Mouse (Mus musculus) midbrain, postnatal 0 days (tissue): ENCODE measurements around the gene Tekt4. TPM values are rescaled to one million over a fixed set of nuclear protein-coding genes. Genes with fewer than 3 reads are reported as not detected.

Source experiments
- ATAC-seq: fragments of 200-750 bp; cut with Nextera tagmentation; 2 replicates; pipeline ENCODE4 v1.8.0; 2017; ENCODE audit warnings: moderate number of reproducible peaks, mild to moderate bottlenecking, moderate TSS enrichment, moderate library complexity; ENCODE audit not compliant: low FRiP score
- DNase-seq: peaks from one replicate; pipeline ENCODE4 v3.0.0-alpha.2; 2015; ENCODE audit warnings: low spot score
- H3K27ac ChIP-seq: fragments of 300-500 bp; sonication (generic); 2 replicates; pipeline ENCODE4 v1.5.1; 2014; ENCODE audit warnings: low read depth, mild to moderate bottlenecking, low read length, mixed read lengths
- H3K27me3 ChIP-seq: fragments of 300-500 bp; sonication (generic); 2 replicates; pipeline ENCODE4 v1.6.1; 2014; ENCODE audit warnings: low read length, control low read depth, mixed read lengths; ENCODE audit not compliant: insufficient read depth
- H3K36me3 ChIP-seq: fragments of 300-500 bp; sonication (generic); 2 replicates; pipeline ENCODE4 v1.6.1; 2014; ENCODE audit warnings: low read length, control low read depth, mixed read lengths; ENCODE audit not compliant: insufficient read depth
- H3K4me1 ChIP-seq: fragments of 300-500 bp; sonication (generic); 2 replicates; pipeline ENCODE4 v1.6.1; 2014; ENCODE audit warnings: mild to moderate bottlenecking, control low read depth, antibody characterized with exemption, low read length, mixed read lengths; ENCODE audit not compliant: insufficient read depth
- H3K4me2 ChIP-seq: fragments of 300-500 bp; sonication (generic); 2 replicates; pipeline ENCODE4 v1.6.1; 2014; ENCODE audit warnings: low read depth, mild to moderate bottlenecking, low read length, mixed read lengths; ENCODE audit not compliant: poor library complexity, severe bottlenecking
- H3K4me3 ChIP-seq: fragments of 300-500 bp; sonication (generic); 2 replicates; pipeline ENCODE4 v1.5.1; 2014; ENCODE audit warnings: low read depth, mild to moderate bottlenecking, low read length, moderate library complexity
- H3K9ac ChIP-seq: fragments of 300-500 bp; sonication (generic); replicated peaks from 2 replicates; pipeline ENCODE4 v1.6.1; 2014; ENCODE audit warnings: mild to moderate bottlenecking, low read length, moderate library complexity, mixed read lengths; ENCODE audit not compliant: poor library complexity, severe bottlenecking
- H3K9me3 ChIP-seq: fragments of 300-500 bp; sonication (generic); 2 replicates; pipeline ENCODE4 v1.6.1; 2016; ENCODE audit warnings: low read length, control low read depth
- CTCF ChIP-seq: IDR thresholded peaks from 2 replicates; pipeline ENCODE4 v1.5.1; 2016; ENCODE audit warnings: antibody characterized with exemption, mild to moderate bottlenecking
- WGBS: fragments of 180-500 bp; shearing (Covaris S2); extraction: QIAGEN DNeasy Blood & Tissue Kit; methylation state at CpG from one replicate; pipeline ENCODE4 v1.1.7; 2014; 5-methylcytosine and 5-hydroxymethylcytosine counted together
- polyA plus RNA-seq: library from polyadenylated mRNA; unstranded; fragments of >200 nt; fragmentation: Nextera tagmentation; extraction: Ambion mirVana; gene quantifications from 2 replicates; pipeline ENCODE4 v1.2.1, GENCODE M21; 2015
- total RNA-seq: library from RNA; depleted of rRNA; stranded (reverse); fragments of >200 nt; gene quantifications from 2 replicates; pipeline ENCODE4 v1.2.3, GENCODE M21; 2014

Tekt4 gene
- total and polyA plus RNA-seq, 2 experiments from 2014 or later: 2.3 to 5.2 TPM

DNA sequence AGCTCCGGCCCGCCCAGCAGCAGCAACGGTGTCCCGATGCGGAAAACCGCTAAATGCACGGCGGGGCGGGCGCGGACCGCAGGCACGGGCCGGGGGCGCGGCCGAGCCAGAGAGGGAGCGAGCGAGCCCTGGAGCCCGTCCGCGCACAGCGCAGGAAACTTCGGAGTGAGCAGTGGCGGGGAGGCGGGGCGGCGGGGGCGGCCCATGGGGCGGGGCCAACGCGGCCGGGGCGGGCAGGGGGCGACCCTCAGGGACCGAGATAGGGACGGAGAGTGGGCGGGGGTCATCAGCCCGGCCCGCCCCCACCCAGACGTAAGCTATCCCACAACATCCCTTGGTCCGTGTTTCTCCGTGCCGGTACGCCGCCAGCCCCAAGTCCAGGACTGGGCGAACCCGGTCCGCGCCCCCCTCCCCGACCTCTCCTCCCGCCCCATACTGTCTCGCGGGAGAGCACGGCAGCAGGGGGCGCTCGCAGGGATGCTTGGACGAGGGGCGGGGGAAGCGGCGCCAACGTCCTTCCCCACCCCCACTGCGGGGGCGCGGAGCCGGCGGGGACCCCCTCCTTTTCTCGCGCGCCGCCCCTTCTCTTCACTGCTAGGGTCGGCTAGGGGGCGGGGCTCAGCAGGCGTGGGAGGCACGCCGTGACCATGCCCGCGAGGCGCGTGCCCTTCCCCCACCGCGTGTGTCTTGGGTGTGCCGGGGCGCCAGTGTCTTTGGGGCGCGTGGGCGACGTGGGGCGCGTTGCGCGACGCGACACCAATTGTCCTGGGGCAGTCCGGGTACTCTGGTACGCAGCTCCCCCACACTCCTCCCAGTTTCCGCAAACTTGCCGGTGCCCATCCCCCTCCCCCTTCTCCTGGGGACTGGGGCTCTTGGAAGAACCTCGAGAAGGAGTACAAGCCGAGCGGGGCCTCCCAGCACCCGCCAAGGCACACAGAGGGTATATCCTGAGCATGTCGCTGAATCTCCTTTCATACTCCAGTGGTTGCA lies 20.5 kb upstream of the Tekt4 start, which contains the start of gene Cacna1h:
Cacna1h (minus strand) TSS at position 167 of the 990 bp plus-strand sequence.
- WGBS: under 1% methylated on average over 67 of the region's 103 CpGs
- peak within 1 kb of the TSS; percentile 86 for H3K9ac ChIP-seq
- H3K27me3 ChIP-seq: no peaks in the 10 kb centered on the region
- H3K36me3 ChIP-seq: peaks cover 2% of the 10 kb centered on the region; the same call in 1 of the 2 replicates
- H3K4me2 ChIP-seq: peak within 1 kb of the TSS; percentile 86
- H3K4me3 ChIP-seq: peak within 1 kb of the TSS; percentile 80
- H3K9me3 ChIP-seq: no peaks in the 10 kb centered on the region
- H3K4me1 ChIP-seq: peaks cover 11% of the 10 kb centered on the region; the same call in 1 of the 2 replicates
- peak within 1 kb of the TSS; percentile 75 for H3K27ac ChIP-seq
- DNase-seq: peak; percentile 73
- TF ChIP-seq CTCF: peak; percentile 83
- peak; percentile 83 for ATAC-seq

DNA sequence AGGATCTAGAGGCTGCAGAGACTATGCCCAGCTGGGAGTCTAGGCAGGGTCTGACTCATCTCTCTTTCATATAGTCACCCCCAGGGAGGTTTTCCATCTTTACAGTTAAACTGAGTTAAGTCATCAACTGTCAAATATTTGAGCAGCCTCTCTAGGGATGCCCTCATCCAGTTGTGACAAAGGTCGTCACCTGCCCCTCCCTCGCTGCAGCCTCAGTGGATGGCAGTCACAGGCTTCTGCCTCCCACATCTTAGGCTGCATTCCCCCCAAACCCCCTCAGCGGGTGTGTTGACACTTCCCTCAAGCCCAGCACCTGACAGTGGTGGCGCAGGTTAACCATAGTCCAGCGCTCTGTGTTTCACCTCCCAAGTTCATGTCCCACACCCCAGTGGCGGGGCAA lies 13.0 kb upstream of the Tekt4 start:
- no peaks in the 10 kb centered on the region for H3K27me3 ChIP-seq
- no peaks in the 10 kb centered on the region for H3K36me3 ChIP-seq
- no peak overlapping the region for H3K4me3 ChIP-seq
- ATAC-seq: no peak
- no peak for DNase-seq
- TF ChIP-seq CTCF: no peak
- H3K9ac ChIP-seq: no peak overlapping the region
- no peaks in the 10 kb centered on the region for H3K4me1 ChIP-seq
- no peak overlapping the region for H3K27ac ChIP-seq
- no peaks in the 10 kb centered on the region for H3K9me3 ChIP-seq
- WGBS: 80% methylated on average over 6 of the region's 6 CpGs
- no peak overlapping the region for H3K4me2 ChIP-seq

DNA sequence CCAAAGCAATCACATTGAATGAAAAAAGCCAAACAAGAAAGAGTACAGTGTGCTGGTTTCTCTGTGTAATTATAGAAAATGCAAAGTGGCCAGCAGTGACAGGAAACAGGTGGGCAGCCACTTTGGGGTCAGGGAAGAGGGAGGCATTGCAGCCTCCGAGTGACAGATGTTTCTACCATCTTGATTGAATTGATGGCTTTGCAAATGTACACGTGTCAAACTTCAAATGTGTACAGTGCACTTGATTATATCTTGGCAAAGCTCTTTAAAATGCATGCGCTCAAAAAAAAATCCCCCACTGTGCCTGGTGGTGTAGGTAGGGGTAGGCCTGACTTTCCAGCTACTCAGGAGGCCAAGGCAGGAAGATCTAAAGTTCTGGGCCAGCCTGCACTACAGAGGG lies 11.5 kb upstream of the Tekt4 start:
- H3K9me3 ChIP-seq: no peaks in the 10 kb centered on the region
- H3K27ac ChIP-seq: no peak overlapping the region
- ATAC-seq (no peak), DNase-seq (no peak)
- no peaks in the 10 kb centered on the region for H3K27me3 ChIP-seq
- no peak for TF ChIP-seq CTCF
- no peaks in the 10 kb centered on the region for H3K36me3 ChIP-seq
- H3K9ac ChIP-seq: no peak overlapping the region
- WGBS: 73% methylated on average over 3 of the region's 3 CpGs
- H3K4me3 ChIP-seq: no peak overlapping the region
- no peaks in the 10 kb centered on the region for H3K4me1 ChIP-seq
- H3K4me2 ChIP-seq: no peak overlapping the region

DNA sequence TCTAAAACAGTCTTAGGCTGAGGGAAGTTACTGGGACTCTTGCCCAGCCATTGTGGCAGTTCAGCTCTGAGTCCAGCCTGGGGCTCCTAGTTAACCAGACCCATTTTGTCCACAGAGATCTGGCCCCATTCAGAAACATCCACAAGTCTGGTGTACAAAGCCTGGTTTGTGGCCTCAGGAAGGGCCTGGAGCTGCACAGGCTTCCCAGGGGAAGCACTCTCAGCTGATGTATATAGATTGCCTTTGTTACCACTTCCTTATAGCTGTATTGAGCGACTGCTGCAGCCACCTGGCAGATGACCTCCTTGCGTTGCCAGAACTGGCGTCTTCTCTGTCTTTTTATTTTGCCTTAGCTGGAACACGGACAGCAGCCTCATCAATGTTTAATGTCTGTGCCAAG lies 9.3 kb upstream of the Tekt4 start:
- Histone ChIP-seq H3K36me3 (no peaks in the 10 kb centered on the region), H3K4me1 (no peaks in the 10 kb centered on the region), H3K4me3 (no peak overlapping the region), H3K9me3 (no peaks in the 10 kb centered on the region), H3K9ac (no peak overlapping the region), H3K27ac (no peak overlapping the region), H3K27me3 (no peaks in the 10 kb centered on the region), H3K4me2 (no peak overlapping the region)
- 44% methylated on average over 4 of the region's 4 CpGs for WGBS
- DNase-seq: no peak
- TF ChIP-seq CTCF: no peak
- no peak for ATAC-seq

DNA sequence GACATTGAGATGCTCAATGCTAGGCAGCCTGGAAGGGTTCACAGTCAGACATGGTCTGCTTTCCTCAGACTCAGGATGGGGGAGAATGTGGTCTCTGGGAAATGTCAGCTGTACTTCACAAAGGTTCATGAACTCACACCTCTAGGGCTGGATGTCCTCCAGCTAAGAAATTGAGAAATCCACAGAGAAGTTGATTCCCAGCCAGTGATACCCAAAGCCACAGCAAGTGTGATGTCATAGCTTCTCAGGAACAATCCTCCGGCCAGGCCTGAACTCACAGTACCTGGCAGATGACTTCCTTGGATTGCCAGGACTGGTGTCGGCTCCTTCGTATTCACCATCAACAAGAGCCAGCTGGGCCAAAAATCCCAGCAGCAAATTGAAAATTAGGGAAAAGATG lies 8.6 kb upstream of the Tekt4 start:
- WGBS: 93% methylated on average over 3 of the region's 3 CpGs
- Histone ChIP-seq H3K4me1 (no peaks in the 10 kb centered on the region), H3K4me3 (no peak overlapping the region), H3K27me3 (no peaks in the 10 kb centered on the region), H3K36me3 (no peaks in the 10 kb centered on the region), H3K9ac (no peak overlapping the region), H3K4me2 (no peak overlapping the region), H3K9me3 (no peaks in the 10 kb centered on the region), H3K27ac (no peak overlapping the region)
- ATAC-seq (no peak), DNase-seq (no peak)
- no peak for TF ChIP-seq CTCF

DNA sequence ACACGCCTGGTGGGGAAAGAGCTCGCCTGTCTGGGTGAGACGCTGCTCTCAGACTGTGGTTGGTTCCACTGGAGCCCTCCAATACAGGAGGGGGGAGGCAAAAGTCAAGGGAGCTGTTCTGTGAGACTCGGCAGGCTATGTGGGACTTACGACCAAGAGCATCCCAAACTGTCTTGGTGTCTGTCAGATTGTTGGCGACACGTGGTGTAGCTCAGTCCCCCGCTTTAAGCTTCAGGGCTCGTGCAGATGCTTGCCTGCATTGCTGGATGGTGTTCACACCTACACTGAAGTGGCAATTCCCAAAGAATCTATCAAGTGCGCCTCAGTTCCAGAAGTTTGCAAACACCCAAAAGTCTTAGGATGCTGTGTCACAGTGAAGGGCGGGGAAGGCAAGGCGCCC lies 6.5 kb upstream of the Tekt4 start:
- ATAC-seq (no peak), DNase-seq (no peak)
- WGBS: 85% methylated on average over 12 of the region's 12 CpGs
- Histone ChIP-seq H3K4me3 (no peak overlapping the region), H3K36me3 (no peaks in the 10 kb centered on the region), H3K9me3 (no peaks in the 10 kb centered on the region), H3K27ac (no peak overlapping the region), H3K9ac (no peak overlapping the region), H3K27me3 (no peaks in the 10 kb centered on the region), H3K4me1 (no peaks in the 10 kb centered on the region), H3K4me2 (no peak overlapping the region)
- no peak for TF ChIP-seq CTCF
